Mouse (Mus musculus) embryonic stem cell, embryonic (primary cell): Measurements from ENCODE around the gene Hbb-y.
"Not testable (repeated sequence)": the region's sequence is repeated elsewhere in the genome, so short reads cannot be mapped to it uniquely, and the experiment has no call there.

Source experiments
- CTCF ChIA-PET, 4 experiments: fragments of 300-600 bp in 2 of 4; fragments of 350-600 bp in 2 of 4; sonication (Branson Sonifier 250); formaldehyde crosslinking; loops; one replicate each; lab custom pipeline; 2022; ENCODE audit warnings: inconsistent platforms in 2 of 4; lab: Charles Lee
- POLR2A ChIA-PET, 4 experiments: fragments of 300-600 bp in 2 of 4; fragments of 350-600 bp in 2 of 4; sonication (Branson Sonifier 250); formaldehyde crosslinking; loops; one replicate each; lab custom pipeline; 2022; ENCODE audit warnings: antibody characterized with exemption in 4 of 4, inconsistent platforms in 1 of 4; lab: Charles Lee

Hbb-y gene

GRCm38 (mm10) chr7:103815085-103815484 is 37.9 kb downstream of the Hbb-y start:
- POLR2A ChIA-PET, CTCF ChIA-PET: not testable (repeated sequence)

DNA sequence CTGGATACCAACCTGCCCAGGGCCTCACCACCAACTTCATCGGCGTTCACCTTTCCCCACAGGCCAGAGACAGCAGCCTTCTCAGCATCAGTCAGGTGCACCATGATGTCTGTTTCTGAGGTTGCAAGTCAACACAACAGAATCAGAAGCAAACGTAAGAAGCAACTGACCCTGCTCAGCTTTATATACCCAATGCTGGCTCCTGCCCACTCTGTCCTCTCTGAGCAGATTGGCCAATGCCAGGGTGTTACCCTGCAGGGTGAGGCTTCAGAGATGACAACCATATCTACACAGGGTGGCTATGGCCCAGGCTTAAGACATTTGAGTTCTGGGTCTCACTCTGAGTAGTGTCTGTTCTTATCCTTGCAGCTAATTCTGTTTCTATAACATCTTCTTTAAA is 39.2 kb downstream of the Hbb-y start, which contains the start of gene Hbb-bt:
Hbb-bt (minus strand) TSS at position 231 of the 400 bp plus-strand sequence.
- CTCF ChIA-PET = no interaction called here

DNA sequence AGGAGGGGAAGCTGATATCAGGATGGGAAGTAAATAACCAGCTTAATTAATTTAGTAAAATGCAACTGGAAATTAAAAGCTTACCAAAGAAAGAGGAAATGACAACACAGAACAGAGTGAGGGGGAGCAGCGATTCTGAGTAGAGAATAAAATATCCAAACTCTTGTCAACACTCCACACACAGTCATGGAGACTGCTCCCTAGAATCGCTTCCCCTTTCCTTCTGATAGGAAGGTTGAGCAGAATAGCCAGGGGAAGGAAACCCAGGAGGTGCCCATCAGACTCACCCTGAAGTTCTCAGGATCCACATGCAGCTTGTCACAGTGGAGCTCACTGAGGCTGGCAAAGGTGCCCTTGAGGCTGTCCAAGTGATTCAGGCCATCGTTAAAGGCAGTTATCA is 39.9 kb downstream of the Hbb-y start:
- POLR2A ChIA-PET, CTCF ChIA-PET: not testable (repeated sequence)

More for the DNA sequence above, 39.2 kb downstream of the Hbb-y start, which contains the start of gene Hbb-bt:
- POLR2A ChIA-PET = no interaction called here

- POLR2A ChIA-PET = no interaction called here
- CTCF ChIA-PET = no interaction called here
Observed at GRCm38 (mm10) chr7:103812174-103812573, 40.8 kb downstream of the Hbb-y start.

GRCm38 (mm10) chr7:103811223-103811845 is 41.7 kb downstream of the Hbb-y start:
- CTCF ChIA-PET = no interaction called here

GRCm38 (mm10) chr7:103810746-103811145 is 42.3 kb downstream of the Hbb-y start:
- ChIA-PET POLR2A (no interaction called here), CTCF (interaction anchor here in 1 of 4 experiments (0.7 kb wide), 1 partner anchor 1271 kb away, joined by 5 read pairs; no protein-coding TSS in a partner anchor)

More at GRCm38 (mm10) chr7:103811223-103811845, 41.7 kb downstream of the Hbb-y start:
- POLR2A ChIA-PET = no interaction called here

DNA sequence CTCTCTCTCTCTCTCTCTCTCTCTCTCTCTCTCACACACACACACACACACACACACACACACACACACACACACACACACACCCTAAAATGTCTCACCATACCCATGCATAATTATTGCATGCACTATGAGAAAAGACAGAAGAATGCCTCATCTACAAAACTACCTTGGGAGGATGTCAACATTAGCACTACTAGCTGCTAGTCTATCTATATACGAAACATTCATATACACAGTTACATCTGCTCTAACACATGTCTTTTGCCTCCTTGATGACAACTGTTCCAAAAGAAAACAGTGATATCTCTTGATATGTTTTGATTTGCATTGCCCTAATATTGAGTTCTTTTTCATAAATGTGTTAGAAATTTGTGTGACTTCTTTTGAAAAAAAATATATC is 42.7 kb downstream of the Hbb-y start:
- POLR2A ChIA-PET = no interaction called here
- CTCF ChIA-PET = interaction anchor here in 1 of 4 experiments (0.6 to 0.7 kb wide), 2 partner anchors 1272 to 1298 kb away, joined by 3 to 5 read pairs; no protein-coding TSS in a partner anchor

- CTCF ChIA-PET = interaction anchor here in 1 of 4 experiments (0.6 kb wide), 1 partner anchor 1298 kb away, joined by 3 read pairs; no protein-coding TSS in a partner anchor
- POLR2A ChIA-PET = no interaction called here
Observed at GRCm38 (mm10) chr7:103809801-103810155, 43.2 kb downstream of the Hbb-y start.

- CTCF ChIA-PET = interaction anchor here in 1 of 4 experiments (0.6 kb wide), 1 partner anchor 1297 kb away, joined by 3 read pairs; no protein-coding TSS in a partner anchor
- POLR2A ChIA-PET = no interaction called here
Observed at GRCm38 (mm10) chr7:103808971-103809800, 43.8 kb downstream of the Hbb-y start.

DNA sequence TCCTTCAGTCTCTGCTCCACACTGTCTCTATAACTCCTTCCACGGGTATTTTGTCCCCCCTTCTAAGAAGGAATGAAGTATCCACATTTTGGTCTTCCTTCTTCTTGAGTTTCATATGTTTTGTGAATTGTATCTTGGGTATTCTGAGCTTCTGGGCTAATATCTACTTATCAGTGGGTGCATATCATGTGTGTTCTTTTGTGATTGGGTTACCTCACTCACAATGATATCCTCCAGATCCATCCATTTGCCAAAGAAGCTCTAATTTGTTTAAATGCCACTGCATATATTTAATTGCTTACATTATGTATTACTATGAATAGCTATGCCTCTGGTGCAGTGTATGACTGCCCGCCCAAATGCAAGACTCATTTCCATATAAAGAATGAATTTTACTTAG is 44.9 kb downstream of the Hbb-y start:
- CTCF ChIA-PET, POLR2A ChIA-PET: not testable (repeated sequence)

- ChIA-PET CTCF (interaction anchor here (0.5 to 1.4 kb wide), 16 partner anchors 13 to 1294 kb away, joined by 3 to 10 read pairs (median 3); partner anchors contain the start of genes Hbb-bh2 (in 1 of the 4), Olfr557 (in 1 of the 4) and Olfr599 (in 1 of the 4)), POLR2A (interaction anchor here in 1 of 4 experiments (0.6 kb wide), 1 partner anchor 823 kb away, joined by 3 read pairs; no protein-coding TSS in a partner anchor)
Observed at GRCm38 (mm10) chr7:103806856-103807255, 46.2 kb downstream of the Hbb-y start.
